Mouse (Mus musculus) urinary bladder, postnatal 4 days (tissue): ENCODE results near the gene Lmx1b.

Source experiments
- DNase-seq, 2 experiments: peaks; one replicate each; pipeline ENCODE4 v3.0.0; 2021 to 2022; ENCODE audit warnings: low spot score in 2 of 2

Gene Lmx1b

DNA sequence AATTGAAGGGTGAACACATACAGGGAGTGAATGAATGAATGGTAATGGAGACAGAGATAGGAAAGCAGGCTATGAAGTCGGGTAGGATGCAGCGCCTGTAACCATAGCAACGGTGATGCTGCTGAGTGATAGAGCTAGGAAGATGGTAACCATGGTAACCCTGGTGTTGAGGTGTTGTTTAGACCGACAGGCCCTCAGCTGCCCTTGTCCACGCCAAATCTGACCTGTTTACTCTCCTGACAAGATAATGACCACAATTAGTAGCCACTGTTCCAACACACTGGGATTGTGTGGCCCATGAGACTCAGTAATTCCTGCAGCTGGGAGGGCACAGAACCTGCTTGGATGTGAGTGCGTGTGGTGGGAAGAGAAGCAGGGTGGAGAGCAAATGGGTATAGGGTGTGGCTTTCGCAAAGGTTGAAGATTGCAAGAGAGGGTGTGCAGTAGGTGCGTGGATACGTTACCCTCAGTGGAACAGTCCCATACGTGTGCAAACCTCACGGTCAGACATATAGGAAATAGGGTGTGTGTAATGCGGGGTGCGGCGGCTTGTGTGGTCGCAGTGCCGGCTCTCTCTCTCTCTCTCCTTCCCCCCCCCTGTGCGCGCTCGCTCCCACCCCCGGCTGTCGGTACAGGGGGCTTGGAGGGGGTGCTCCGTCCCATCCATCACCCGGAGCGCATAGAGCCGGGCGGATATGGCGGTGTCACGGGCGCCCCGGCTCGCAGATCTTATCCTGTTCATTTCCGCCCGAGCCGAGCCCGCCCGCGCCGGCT, 96.7 kb downstream of the Lmx1b start:
- DNase-seq: no peak

- no peak for DNase-seq
Measured at GRCm38 (mm10) chr2:33542696-33543428, 97.4 kb downstream of the Lmx1b start.

DNA sequence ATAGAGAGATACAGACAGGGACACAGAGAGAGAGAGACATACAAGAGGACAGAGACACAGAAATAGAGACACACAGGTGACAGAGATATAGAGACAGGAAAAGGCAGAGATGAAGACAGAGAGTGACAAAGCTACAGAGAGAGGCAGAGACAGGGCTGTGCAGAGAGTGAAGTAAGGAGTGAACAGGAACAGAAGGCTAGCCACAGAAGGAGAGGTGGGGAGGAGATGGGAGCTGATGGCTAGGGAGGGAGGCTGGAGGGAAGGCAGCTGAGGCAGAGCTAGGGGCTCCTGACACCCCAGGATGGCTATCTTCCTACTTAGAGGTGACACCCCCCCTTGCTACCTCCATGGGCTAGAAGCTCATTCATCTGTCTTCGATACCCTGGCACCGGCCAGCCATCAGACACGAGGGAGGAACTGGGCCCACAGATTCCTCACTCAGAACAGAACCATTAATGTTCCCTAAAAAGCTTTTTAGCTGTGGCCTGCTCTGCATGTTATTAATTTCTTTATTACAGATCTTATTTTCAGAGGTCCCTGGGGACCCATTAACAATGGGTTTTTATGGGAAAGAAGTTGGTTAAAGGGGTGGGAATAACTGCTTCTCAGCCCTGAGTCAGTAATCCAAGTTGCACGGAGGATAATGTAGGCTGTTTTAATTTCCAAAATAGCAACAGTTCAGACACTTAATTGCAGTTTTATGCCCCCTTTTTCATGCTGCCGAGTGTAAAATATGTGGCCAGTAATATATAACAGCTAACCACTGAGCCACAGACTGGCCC, 114.8 kb downstream of the Lmx1b start:
- no peak for DNase-seq

DNA sequence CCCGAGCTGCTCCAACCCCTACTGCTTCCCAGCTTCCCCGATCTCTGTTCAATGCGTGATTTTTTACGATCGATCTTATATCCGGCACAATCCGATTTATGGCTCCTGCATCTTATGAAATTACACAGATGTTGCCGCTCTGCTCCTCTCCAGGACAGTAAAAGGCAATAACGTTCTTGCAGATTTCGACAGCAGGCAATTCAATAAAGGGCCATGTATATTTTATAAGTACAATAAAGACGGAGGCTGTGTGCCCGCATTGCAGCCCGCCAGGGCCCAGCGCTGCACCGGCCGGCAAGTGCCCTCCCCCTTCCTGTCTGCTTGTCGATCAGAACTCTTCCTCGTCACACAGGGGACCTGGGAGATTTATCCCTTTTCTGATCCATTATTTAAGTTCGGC, 124.5 kb downstream of the Lmx1b start:
- no peak for DNase-seq

DNA sequence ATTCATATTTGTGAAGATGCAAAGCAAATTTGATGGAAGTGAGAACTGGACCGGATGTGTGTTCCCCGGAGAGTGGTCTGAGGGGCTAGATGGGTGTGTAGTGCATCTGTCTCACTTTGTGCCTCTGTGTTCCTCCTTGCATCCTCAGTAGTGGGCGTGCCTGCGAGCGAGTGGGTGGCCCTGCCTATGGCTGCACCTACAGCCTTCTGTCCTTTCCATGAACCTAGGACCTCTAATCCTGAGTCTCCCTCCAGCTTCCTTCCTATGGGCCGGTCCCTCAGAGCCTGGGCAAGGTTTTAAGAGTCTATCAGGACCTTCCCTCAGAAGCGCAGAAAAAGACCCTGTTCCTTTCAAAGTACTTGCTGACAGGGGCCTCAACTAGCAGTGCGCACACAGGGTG, 124.9 kb downstream of the Lmx1b start:
- no peak for DNase-seq
